Mouse (Mus musculus) ES-Bruce4 (cell line): ENCODE measurements at regions not wholly inside any gene's neighbourhood (a gene's known extent, or its start where the extent isn't known, plus 50 kb on each side); places are given as distances from the start of the nearest gene placed in this dataset.

Experiments used
- EP300 ChIP-seq: IDR thresholded peaks from 2 replicates; pipeline ENCODE4 v1.6.1; 2011; ENCODE audit warnings: low read depth, low read length; ENCODE audit not compliant: insufficient read depth
- POLR2A ChIP-seq: IDR thresholded peaks from one replicate; pipeline ENCODE4 v1.8.1; 2011; ENCODE audit warnings: low read length; ENCODE audit not compliant: insufficient read depth

- TF ChIP-seq POLR2A (no peak), EP300 (no peak)
Measured at GRCm38 (mm10) chr13:44247861-44248260, 463.3 kb downstream of the Cd83 start.
